Mouse (Mus musculus) embryonic fibroblast, embryonic 13.5 days (primary cell): ENCODE data around the gene Slc9a9.

Experiments used
- CTCF ChIP-seq: IDR thresholded peaks from 2 replicates; pipeline ENCODE4 v1.5.1; 2011; ENCODE audit warnings: mild to moderate bottlenecking, control low read depth, low read length, moderate library complexity, borderline replicate concordance; ENCODE audit not compliant: insufficient read depth
- POLR2A ChIP-seq: IDR thresholded peaks from 2 replicates; pipeline ENCODE4 v1.6.1; 2011; ENCODE audit warnings: low read depth, mild to moderate bottlenecking, control low read depth, low read length, moderate library complexity

DNA sequence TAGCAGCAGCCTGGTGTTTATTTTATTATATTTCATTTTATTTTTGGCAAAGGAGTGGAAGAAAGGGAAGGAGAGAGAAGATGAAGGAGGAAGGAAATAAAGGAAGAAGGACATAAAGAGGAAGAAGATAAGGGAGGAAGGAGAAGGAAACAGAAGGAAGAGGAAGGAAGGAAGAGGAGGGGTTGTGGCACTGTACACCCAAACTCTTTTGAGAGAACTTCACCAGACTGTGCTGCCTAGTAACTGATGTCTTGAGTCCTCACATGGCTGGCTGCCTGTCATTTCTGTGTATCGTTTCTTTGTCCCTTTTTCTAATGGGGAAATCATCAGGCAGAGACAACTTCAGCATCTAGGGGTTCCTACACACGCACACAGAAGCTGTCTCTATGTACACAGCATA lies 15.9 kb upstream of the Slc9a9 start:
- TF ChIP-seq CTCF (no peak), POLR2A (no peak)
